Mouse (Mus musculus): ENCODE measurements around the gene Treml2. TPM values are rescaled to one million over a fixed set of nuclear protein-coding genes. Genes with fewer than 3 reads are reported as not detected.
"Not testable (repeated sequence)": the region's sequence is repeated elsewhere in the genome, so short reads cannot be mapped to it uniquely, and the experiment has no call there.

Treml2 gene
- polyA plus RNA-seq, 1 experiment: 0.74 TPM

DNA sequence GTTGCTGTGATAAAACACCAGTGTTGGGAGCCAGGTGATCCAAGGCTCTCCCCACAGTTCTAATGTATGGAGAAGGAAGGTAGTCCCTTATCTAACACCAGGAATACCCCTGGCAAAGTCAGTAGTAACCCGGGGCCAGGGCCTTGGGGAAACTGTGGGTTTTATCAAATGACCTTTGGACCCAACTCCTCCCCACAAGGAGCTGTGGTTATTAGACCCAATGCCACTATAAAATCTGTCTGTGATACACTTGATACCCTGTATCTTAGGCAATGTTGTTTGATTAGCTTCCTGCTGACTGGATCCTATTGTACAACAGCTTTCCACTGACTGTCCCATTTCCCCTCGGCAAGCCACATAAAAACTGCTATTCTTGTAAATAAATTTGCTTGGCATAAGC is 12.8 kb downstream of the Treml2 start:
- Histone ChIP-seq H3K4me1 (ENCODE audit: control insufficient read depth) (no peaks in the 10 kb centered on the region), H3K27me3 (ENCODE audit: control insufficient read depth) (no peaks in the 10 kb centered on the region), H3K36me3 (ENCODE audit: control insufficient read depth) (peaks cover 23% of the 10 kb centered on the region), H3K4me3 (replicated peaks) (no peak overlapping the region), H3K9me3 (ENCODE audit: control insufficient read depth, low read length) (no peaks in the 10 kb centered on the region)
- no peak for TF ChIP-seq TAL1 (IDR thresholded peaks at IDR 0.05; ENCODE audit: low read length)
- TF ChIP-seq GATA1 (IDR thresholded peaks at IDR 0.05; ENCODE audit: low read length): no peak

DNA sequence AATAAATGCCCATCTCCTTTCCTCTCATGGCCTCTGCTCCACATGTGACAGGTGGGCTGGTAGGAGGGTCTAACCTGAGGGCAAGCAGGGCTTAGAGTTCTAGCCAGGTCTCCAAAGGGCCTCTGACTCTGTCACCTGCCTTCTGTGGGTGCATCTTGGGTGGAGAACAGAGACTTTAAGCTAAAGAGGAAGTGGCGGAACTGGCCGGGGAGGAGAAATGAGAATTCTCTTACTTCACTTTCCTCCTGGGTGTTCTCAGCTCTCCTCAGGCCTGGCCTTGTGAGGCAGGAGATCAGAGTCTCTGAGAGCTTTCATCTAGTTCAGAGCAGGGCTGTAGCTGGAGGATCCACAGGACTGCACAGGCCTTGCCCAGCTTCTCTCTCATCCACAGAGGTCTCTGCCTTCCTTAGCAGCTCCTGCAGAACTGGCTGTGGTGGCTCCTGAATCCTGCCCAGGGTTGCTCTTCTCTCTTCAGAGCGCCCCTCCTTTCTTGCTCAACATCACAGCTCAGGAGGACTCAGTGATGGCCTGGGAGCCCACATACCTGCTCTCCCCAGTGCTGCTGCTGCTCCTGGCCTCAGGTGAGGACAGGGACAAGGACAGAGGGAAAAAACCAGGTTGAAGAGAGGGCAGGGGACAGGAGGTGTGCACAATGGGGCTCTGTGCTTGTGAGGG is 16.7 kb downstream of the Treml2 start, which contains the start of gene B430306N03Rik:
Gene B430306N03Rik, plus strand, starts transcription at position 237 of the 675 bp plus-strand sequence.
- H3K27me3 ChIP-seq (ENCODE audit: control insufficient read depth); H3K36me3 ChIP-seq (ENCODE audit: control insufficient read depth); H3K4me3 ChIP-seq (replicated peaks); H3K4me1 ChIP-seq (ENCODE audit: control insufficient read depth); H3K9me3 ChIP-seq (ENCODE audit: control insufficient read depth, low read length): not testable (repeated sequence)

- Histone ChIP-seq H3K36me3 (ENCODE audit: control insufficient read depth) (no peaks in the 10 kb centered on the region), H3K9me3 (ENCODE audit: control insufficient read depth, low read length) (no peaks in the 10 kb centered on the region), H3K4me1 (ENCODE audit: control insufficient read depth) (peaks cover 13% of the 10 kb centered on the region), H3K27me3 (ENCODE audit: control insufficient read depth) (no peaks in the 10 kb centered on the region), H3K4me3 (replicated peaks) (no peak overlapping the region)
- TF ChIP-seq GATA1 (IDR thresholded peaks at IDR 0.05; ENCODE audit: low read length) (no peak), TAL1 (IDR thresholded peaks at IDR 0.05; ENCODE audit: low read length) (no peak)
Measured at GRCm38 (mm10) chr17:48318686-48319085, 19.4 kb downstream of the Treml2 start.

DNA sequence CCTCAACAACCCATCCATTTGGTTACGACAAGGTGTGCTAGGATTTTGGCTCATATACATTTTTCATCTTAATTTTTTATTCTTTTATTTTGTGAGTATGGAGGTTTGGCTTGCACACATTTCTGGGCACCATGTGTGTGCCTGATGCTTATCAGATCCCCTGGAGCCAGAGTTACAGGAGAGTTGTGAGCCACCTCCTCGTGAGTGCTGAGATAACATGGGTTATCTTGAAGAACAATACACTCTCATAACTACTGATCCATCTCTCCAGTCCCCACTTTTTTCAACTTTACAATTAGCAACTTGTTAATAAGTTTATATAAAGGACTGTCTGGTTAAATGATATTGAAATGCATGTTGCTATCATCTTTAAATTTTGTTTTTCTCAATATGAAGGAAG is 22.0 kb downstream of the Treml2 start:
- TF ChIP-seq GATA1 (IDR thresholded peaks at IDR 0.05; ENCODE audit: low read length) (peak; percentile 49; the same call in 1 of the 2 replicates), TAL1 (IDR thresholded peaks at IDR 0.05; ENCODE audit: low read length) (no peak)
- Histone ChIP-seq H3K9me3 (ENCODE audit: control insufficient read depth, low read length) (no peaks in the 10 kb centered on the region), H3K36me3 (ENCODE audit: control insufficient read depth) (no peaks in the 10 kb centered on the region), H3K4me1 (ENCODE audit: control insufficient read depth) (peaks cover 18% of the 10 kb centered on the region), H3K27me3 (ENCODE audit: control insufficient read depth) (no peaks in the 10 kb centered on the region), H3K4me3 (replicated peaks) (no peak overlapping the region)

GRCm38 (mm10) chr17:48323236-48323635 is 23.9 kb downstream of the Treml2 start:
- Histone ChIP-seq H3K36me3 (ENCODE audit: control insufficient read depth) (no peaks in the 10 kb centered on the region), H3K4me3 (replicated peaks) (no peak overlapping the region), H3K4me1 (ENCODE audit: control insufficient read depth) (peaks cover 18% of the 10 kb centered on the region), H3K27me3 (ENCODE audit: control insufficient read depth) (no peaks in the 10 kb centered on the region), H3K9me3 (ENCODE audit: control insufficient read depth, low read length) (no peaks in the 10 kb centered on the region)
- TF ChIP-seq TAL1 (IDR thresholded peaks at IDR 0.05; ENCODE audit: low read length) (no peak), GATA1 (IDR thresholded peaks at IDR 0.05; ENCODE audit: low read length) (no peak)

- Histone ChIP-seq H3K4me1 (ENCODE audit: control insufficient read depth) (peaks cover 18% of the 10 kb centered on the region), H3K9me3 (ENCODE audit: control insufficient read depth, low read length) (no peaks in the 10 kb centered on the region), H3K4me3 (replicated peaks) (no peak overlapping the region), H3K27me3 (ENCODE audit: control insufficient read depth) (no peaks in the 10 kb centered on the region), H3K36me3 (ENCODE audit: control insufficient read depth) (no peaks in the 10 kb centered on the region)
- TF ChIP-seq TAL1 (IDR thresholded peaks at IDR 0.05; ENCODE audit: low read length): no peak
- TF ChIP-seq GATA1 (IDR thresholded peaks at IDR 0.05; ENCODE audit: low read length): no peak
Measured at GRCm38 (mm10) chr17:48324258-48324657, 25.0 kb downstream of the Treml2 start.

DNA sequence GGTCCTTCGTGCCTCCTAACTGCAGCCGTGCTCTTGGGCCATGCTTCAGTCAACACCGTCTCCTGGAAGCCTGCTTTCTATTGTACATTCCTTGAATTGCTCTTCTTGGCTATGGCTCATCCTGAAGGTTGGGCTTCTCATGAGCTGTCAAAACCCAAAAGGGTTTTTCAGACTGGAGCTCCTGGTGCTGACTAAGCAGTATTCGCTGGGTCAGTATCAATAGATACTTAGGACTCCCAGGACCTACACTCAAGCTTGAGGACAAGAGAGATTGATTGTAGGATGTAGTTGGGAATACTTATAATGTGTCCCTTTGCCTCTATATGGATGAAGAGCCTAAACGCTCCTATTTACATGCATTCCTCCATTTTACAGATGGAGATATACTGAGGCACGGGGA is 25.8 kb downstream of the Treml2 start:
- Histone ChIP-seq H3K4me3 (replicated peaks) (no peak overlapping the region), H3K9me3 (ENCODE audit: control insufficient read depth, low read length) (no peaks in the 10 kb centered on the region), H3K27me3 (ENCODE audit: control insufficient read depth) (no peaks in the 10 kb centered on the region), H3K4me1 (ENCODE audit: control insufficient read depth) (peaks cover 21% of the 10 kb centered on the region), H3K36me3 (ENCODE audit: control insufficient read depth) (no peaks in the 10 kb centered on the region)
- no peak for TF ChIP-seq GATA1 (IDR thresholded peaks at IDR 0.05; ENCODE audit: low read length)
- TF ChIP-seq TAL1 (IDR thresholded peaks at IDR 0.05; ENCODE audit: low read length): no peak

- H3K36me3 ChIP-seq (ENCODE audit: control insufficient read depth): no peaks in the 10 kb centered on the region
- H3K4me3 ChIP-seq (replicated peaks): no peak overlapping the region
- H3K27me3 ChIP-seq (ENCODE audit: control insufficient read depth): no peaks in the 10 kb centered on the region
- TF ChIP-seq GATA1 (IDR thresholded peaks at IDR 0.05; ENCODE audit: low read length) (no peak), TAL1 (IDR thresholded peaks at IDR 0.05; ENCODE audit: low read length) (no peak)
- no peaks in the 10 kb centered on the region for H3K9me3 ChIP-seq (ENCODE audit: control insufficient read depth, low read length)
- H3K4me1 ChIP-seq (ENCODE audit: control insufficient read depth): peaks cover 21% of the 10 kb centered on the region
Measured at GRCm38 (mm10) chr17:48325638-48326037, 26.3 kb downstream of the Treml2 start.

GRCm38 (mm10) chr17:48326656-48327055 is 27.4 kb downstream of the Treml2 start:
- Histone ChIP-seq H3K27me3 (ENCODE audit: control insufficient read depth) (no peaks in the 10 kb centered on the region), H3K9me3 (ENCODE audit: control insufficient read depth, low read length) (no peaks in the 10 kb centered on the region), H3K4me3 (replicated peaks) (no peak overlapping the region), H3K4me1 (ENCODE audit: control insufficient read depth) (peaks cover 14% of the 10 kb centered on the region), H3K36me3 (ENCODE audit: control insufficient read depth) (no peaks in the 10 kb centered on the region)
- TF ChIP-seq GATA1 (IDR thresholded peaks at IDR 0.05; ENCODE audit: low read length) (no peak), TAL1 (IDR thresholded peaks at IDR 0.05; ENCODE audit: low read length) (no peak)

GRCm38 (mm10) chr17:48332524-48332923 is 33.2 kb downstream of the Treml2 start:
- no peaks in the 10 kb centered on the region for H3K9me3 ChIP-seq (ENCODE audit: control insufficient read depth, low read length)
- no peak for TF ChIP-seq TAL1 (IDR thresholded peaks at IDR 0.05; ENCODE audit: low read length)
- no peak overlapping the region for H3K4me3 ChIP-seq (replicated peaks)
- H3K4me1 ChIP-seq (ENCODE audit: control insufficient read depth): peaks cover 3% of the 10 kb centered on the region; the same call in 1 of the 2 replicates
- H3K27me3 ChIP-seq (ENCODE audit: control insufficient read depth): no peaks in the 10 kb centered on the region
- no peaks in the 10 kb centered on the region for H3K36me3 ChIP-seq (ENCODE audit: control insufficient read depth)

Data from erythroblast, embryonic 14.5 days (primary cell).